Mouse (Mus musculus) hindbrain, embryonic 15.5 days (tissue): Measurements from ENCODE around the gene Homer3. TPM values are rescaled to one million over a fixed set of nuclear protein-coding genes. Genes with fewer than 3 reads are reported as not detected.

Experiments used
- ATAC-seq: fragments of 200-750 bp; cut with Nextera tagmentation; 2 replicates; pipeline ENCODE4 v1.8.0; 2017; ENCODE audit warnings: low read depth, moderate number of reproducible peaks, moderate TSS enrichment; ENCODE audit not compliant: low FRiP score
- H3K27ac ChIP-seq: fragments of 300-500 bp; sonication (generic); replicated peaks from 2 replicates; pipeline ENCODE4 v1.5.1; 2015; ENCODE audit warnings: mild to moderate bottlenecking, inconsistent platforms
- H3K27me3 ChIP-seq: fragments of 300-500 bp; sonication (generic); 2 replicates; pipeline ENCODE4 v1.6.1; 2015; ENCODE audit warnings: control low read depth, inconsistent platforms
- H3K36me3 ChIP-seq: fragments of 300-500 bp; sonication (generic); 2 replicates; pipeline ENCODE4 v1.6.1; 2015; ENCODE audit warnings: control low read depth, inconsistent platforms
- H3K4me1 ChIP-seq: fragments of 300-500 bp; sonication (generic); replicated peaks from 2 replicates; pipeline ENCODE4 v1.6.1; 2015; ENCODE audit warnings: control low read depth, inconsistent platforms
- H3K4me2 ChIP-seq: fragments of 300-500 bp; sonication (generic); 2 replicates; pipeline ENCODE4 v1.6.1; 2015; ENCODE audit warnings: moderate library complexity, mild to moderate bottlenecking, inconsistent platforms
- H3K4me3 ChIP-seq: fragments of 300-500 bp; sonication (generic); 2 replicates; pipeline ENCODE4 v1.5.1; 2015; ENCODE audit warnings: mild to moderate bottlenecking, inconsistent platforms
- H3K9ac ChIP-seq: fragments of 300-500 bp; sonication (generic); 2 replicates; pipeline ENCODE4 v1.6.1; 2015; ENCODE audit warnings: inconsistent platforms
- H3K9me3 ChIP-seq: fragments of 300-500 bp; sonication (generic); 2 replicates; pipeline ENCODE4 v1.6.1; 2016; ENCODE audit warnings: control low read depth, inconsistent platforms
- WGBS: fragments of 180-500 bp; shearing (Covaris S2); methylation state at CpG from one replicate; pipeline ENCODE4 v1.1.7; 2015; 5-methylcytosine and 5-hydroxymethylcytosine counted together
- polyA plus RNA-seq: library from polyadenylated mRNA; unstranded; fragments of >200 nt; fragmentation: Nextera tagmentation; extraction: Ambion mirVana; gene quantifications from 2 replicates; pipeline ENCODE4 v1.2.1, GENCODE M21; 2015

Homer3 gene
- polyA plus RNA-seq, 1 experiment from 2014 or later, result 30.8 TPM

GRCm38 (mm10) chr8:70286737-70287136, 4.1 kb downstream of the Homer3 start:
- Histone ChIP-seq H3K36me3 (peaks cover 24% of the 10 kb centered on the region), H3K27me3 (no peaks in the 10 kb centered on the region), H3K9ac (no peak overlapping the region), H3K27ac (no peak overlapping the region), H3K4me1 (peaks cover 22% of the 10 kb centered on the region), H3K4me2 (no peak overlapping the region), H3K4me3 (no peak overlapping the region), H3K9me3 (no peaks in the 10 kb centered on the region)
- 88% methylated on average over 8 of the region's 8 CpGs for WGBS
- no peak for ATAC-seq

- 66% methylated on average over 5 of the region's 5 CpGs for WGBS
- no peaks in the 10 kb centered on the region for H3K4me1 ChIP-seq
- peaks cover 64% of the 10 kb centered on the region for H3K36me3 ChIP-seq
- no peak overlapping the region for H3K4me3 ChIP-seq
- H3K4me2 ChIP-seq, result no peak overlapping the region
- H3K27ac ChIP-seq, result no peak overlapping the region
- no peaks in the 10 kb centered on the region for H3K27me3 ChIP-seq
- H3K9me3 ChIP-seq, result no peaks in the 10 kb centered on the region
- no peak overlapping the region for H3K9ac ChIP-seq
- ATAC-seq, result no peak
Measured at GRCm38 (mm10) chr8:70293988-70294405, 11.4 kb downstream of the Homer3 start.

- ATAC-seq, result no peak
- no peaks in the 10 kb centered on the region for H3K27me3 ChIP-seq
- peaks cover 26% of the 10 kb centered on the region for H3K4me1 ChIP-seq
- peaks cover 32% of the 10 kb centered on the region for H3K36me3 ChIP-seq
- H3K9me3 ChIP-seq, result no peaks in the 10 kb centered on the region
- no peak overlapping the region for H3K9ac ChIP-seq
- no peak overlapping the region for H3K4me2 ChIP-seq
- WGBS, result 79% methylated on average over 3 of the region's 3 CpGs
- no peak overlapping the region for H3K4me3 ChIP-seq
- no peak overlapping the region for H3K27ac ChIP-seq
Measured at GRCm38 (mm10) chr8:70300881-70301280, 18.3 kb downstream of the Homer3 start.

- H3K4me2 ChIP-seq, result peak within 1 kb of the TSS; percentile 84
- H3K27ac ChIP-seq, result peak within 1 kb of the TSS; percentile 57
- H3K27me3 ChIP-seq, result no peaks in the 10 kb centered on the region
- peaks cover 25% of the 10 kb centered on the region for H3K36me3 ChIP-seq
- no peaks in the 10 kb centered on the region for H3K9me3 ChIP-seq
- under 1% methylated on average over 40 of the region's 40 CpGs for WGBS
- H3K4me3 ChIP-seq, result peak within 1 kb of the TSS; percentile 63
- peaks cover 26% of the 10 kb centered on the region for H3K4me1 ChIP-seq
- peak within 1 kb of the TSS; percentile 66 for H3K9ac ChIP-seq
- ATAC-seq, result peak; percentile 92
Measured at GRCm38 (mm10) chr8:70302358-70302890, 19.8 kb downstream of the Homer3 start, which contains the start of the genes Ddx49 and Cope. Gene Ddx49, minus strand, starts transcription at chr8:70302489. Gene Cope, plus strand, starts transcription at chr8:70302518.

- Histone ChIP-seq H3K27ac (peak overlapping the region; percentile 57), H3K4me3 (peak overlapping the region; percentile 63), H3K4me2 (peak overlapping the region; percentile 84), H3K9ac (peak overlapping the region; percentile 64), H3K4me1 (peaks cover 26% of the 10 kb centered on the region), H3K9me3 (no peaks in the 10 kb centered on the region), H3K27me3 (no peaks in the 10 kb centered on the region), H3K36me3 (peaks cover 25% of the 10 kb centered on the region)
- 5% methylated on average over 16 of the region's 16 CpGs for WGBS
- ATAC-seq, result peak; percentile 23; the same call in 1 of the 2 replicates
Measured at GRCm38 (mm10) chr8:70302901-70303300, 20.3 kb downstream of the Homer3 start.

- Histone ChIP-seq H3K9ac (no peak overlapping the region), H3K4me3 (no peak overlapping the region), H3K4me2 (no peak overlapping the region), H3K9me3 (no peaks in the 10 kb centered on the region), H3K27ac (no peak overlapping the region), H3K36me3 (peaks cover 61% of the 10 kb centered on the region), H3K27me3 (no peaks in the 10 kb centered on the region), H3K4me1 (peaks cover 6% of the 10 kb centered on the region; the same call in 1 of the 2 replicates)
- 48% methylated on average over 2 of the region's 2 CpGs for WGBS
- ATAC-seq, result no peak
Measured at GRCm38 (mm10) chr8:70309311-70309710, 26.7 kb downstream of the Homer3 start.

GRCm38 (mm10) chr8:70313399-70313798, 30.8 kb downstream of the Homer3 start:
- Histone ChIP-seq H3K27me3 (no peaks in the 10 kb centered on the region), H3K4me1 (peaks cover 40% of the 10 kb centered on the region), H3K4me3 (no peak overlapping the region), H3K36me3 (peaks cover 42% of the 10 kb centered on the region), H3K9me3 (no peaks in the 10 kb centered on the region), H3K9ac (no peak overlapping the region), H3K4me2 (no peak overlapping the region), H3K27ac (no peak overlapping the region)
- WGBS, result 94% methylated on average over 2 of the region's 2 CpGs
- no peak for ATAC-seq

GRCm38 (mm10) chr8:70315624-70316510, 33.2 kb downstream of the Homer3 start, which contains the start of gene Cers1:
Gene Cers1, plus strand, starts transcription at chr8:70315775.
- 2% methylated on average over 66 of the region's 66 CpGs for WGBS
- Histone ChIP-seq H3K27me3 (no peaks in the 10 kb centered on the region), H3K27ac (peak within 1 kb of the TSS; percentile 88), H3K36me3 (peaks cover 41% of the 10 kb centered on the region), H3K4me2 (peak within 1 kb of the TSS; percentile 85), H3K9ac (peak within 1 kb of the TSS; percentile 73), H3K4me3 (peak within 1 kb of the TSS; percentile 76), H3K4me1 (peaks cover 40% of the 10 kb centered on the region), H3K9me3 (no peaks in the 10 kb centered on the region)
- ATAC-seq, result peak; percentile 67

- Histone ChIP-seq H3K27ac (peak overlapping the region; percentile 88), H3K4me1 (peaks cover 40% of the 10 kb centered on the region), H3K4me3 (peak overlapping the region; percentile 76), H3K9ac (peak overlapping the region; percentile 73), H3K4me2 (peak overlapping the region; percentile 85), H3K36me3 (peaks cover 38% of the 10 kb centered on the region), H3K9me3 (no peaks in the 10 kb centered on the region), H3K27me3 (no peaks in the 10 kb centered on the region)
- 6% methylated on average over 15 of the region's 15 CpGs for WGBS
- ATAC-seq, result peak; percentile 86
Measured at GRCm38 (mm10) chr8:70316511-70317504, 34.2 kb downstream of the Homer3 start.

GRCm38 (mm10) chr8:70317872-70318271, 35.2 kb downstream of the Homer3 start:
- peak overlapping the region; percentile 76; the same call in 1 of the 2 replicates for H3K4me3 ChIP-seq
- no peak for ATAC-seq
- peak overlapping the region; percentile 85 for H3K4me2 ChIP-seq
- no peaks in the 10 kb centered on the region for H3K9me3 ChIP-seq
- no peaks in the 10 kb centered on the region for H3K27me3 ChIP-seq
- WGBS, result 87% methylated on average over 5 of the region's 5 CpGs
- peak overlapping the region; percentile 88 for H3K27ac ChIP-seq
- peaks cover 37% of the 10 kb centered on the region for H3K36me3 ChIP-seq
- H3K9ac ChIP-seq, result no peak overlapping the region
- H3K4me1 ChIP-seq, result peaks cover 40% of the 10 kb centered on the region

GRCm38 (mm10) chr8:70323716-70324115, 41.1 kb downstream of the Homer3 start:
- no peaks in the 10 kb centered on the region for H3K9me3 ChIP-seq
- H3K4me3 ChIP-seq, result no peak overlapping the region
- H3K36me3 ChIP-seq, result peaks cover 61% of the 10 kb centered on the region
- no peak overlapping the region for H3K4me2 ChIP-seq
- ATAC-seq, result no peak
- no peaks in the 10 kb centered on the region for H3K4me1 ChIP-seq
- WGBS, result 97% methylated on average over 3 of the region's 3 CpGs
- H3K9ac ChIP-seq, result no peak overlapping the region
- H3K27me3 ChIP-seq, result no peaks in the 10 kb centered on the region
- no peak overlapping the region for H3K27ac ChIP-seq
